Mouse (Mus musculus): ENCODE data around the gene Matk. TPM values are rescaled to one million over a fixed set of nuclear protein-coding genes. Genes with fewer than 3 reads are reported as not detected.

The Matk gene
- total and polyA plus RNA-seq, 2 experiments, result 0.43 to 0.65 TPM

GRCm38 (mm10) chr10:81293334-81294030 is 40.7 kb downstream of the Matk start:
- no peak for TF ChIP-seq CTCF (IDR thresholded peaks at IDR 0.05; ENCODE audit: low read depth, low read length)
- TF ChIP-seq POLR2A (IDR thresholded peaks at IDR 0.05; ENCODE audit: extremely low read depth, insufficient read depth, low read length), result no peak
- WGBS, result 7% methylated on average over 25 of the region's 25 CpGs
- no peak for DNase-seq (ENCODE audit: extremely low read depth, low read depth, low spot score)

GRCm38 (mm10) chr10:81294442-81294841 is 41.7 kb downstream of the Matk start:
- no peak overlapping the region for H3K27ac ChIP-seq (replicated peaks; ENCODE audit: insufficient read depth, low read depth, low read length)
- WGBS, result 55% methylated on average over 8 of the region's 8 CpGs
- TF ChIP-seq CTCF (IDR thresholded peaks at IDR 0.05; ENCODE audit: low read depth, low read length) (no peak), POLR2A (IDR thresholded peaks at IDR 0.05; ENCODE audit: extremely low read depth, insufficient read depth, low read length) (no peak)
- H3K27me3 ChIP-seq (ENCODE audit: control insufficient read depth, insufficient read depth, low read length), result no peaks in the 10 kb centered on the region
- peaks cover 42% of the 10 kb centered on the region for H3K4me1 ChIP-seq (ENCODE audit: control insufficient read depth, insufficient read depth, low read length)
- H3K79me2 ChIP-seq (ENCODE audit: control insufficient read depth, insufficient read depth, low read length), result peaks cover 57% of the 10 kb centered on the region
- DNase-seq (ENCODE audit: extremely low read depth, low read depth, low spot score), result no peak
- no peak overlapping the region for H3K4me3 ChIP-seq (ENCODE audit: insufficient read depth, low read depth, low read length)
- H3K36me3 ChIP-seq (ENCODE audit: control insufficient read depth, insufficient read depth, low read length), result no peaks in the 10 kb centered on the region
- H3K9ac ChIP-seq (ENCODE audit: low read depth, low read length), result peak overlapping the region; percentile 14; the same call in 1 of the 2 replicates

More at GRCm38 (mm10) chr10:81293334-81294030, 40.7 kb downstream of the Matk start:
- Histone ChIP-seq H3K79me2 (ENCODE audit: control insufficient read depth, insufficient read depth, low read length) (peaks cover 51% of the 10 kb centered on the region), H3K36me3 (ENCODE audit: control insufficient read depth, insufficient read depth, low read length) (no peaks in the 10 kb centered on the region), H3K9ac (ENCODE audit: low read depth, low read length) (peak overlapping the region; percentile 89), H3K4me3 (ENCODE audit: insufficient read depth, low read depth, low read length) (peak overlapping the region; percentile 76), H3K27ac (replicated peaks; ENCODE audit: insufficient read depth, low read depth, low read length) (no peak overlapping the region; the same call in 1 of the 2 replicates), H3K27me3 (ENCODE audit: control insufficient read depth, insufficient read depth, low read length) (no peaks in the 10 kb centered on the region), H3K4me1 (ENCODE audit: control insufficient read depth, insufficient read depth, low read length) (peaks cover 34% of the 10 kb centered on the region)

- Histone ChIP-seq H3K4me1 (ENCODE audit: control insufficient read depth, insufficient read depth, low read length) (peaks cover 46% of the 10 kb centered on the region), H3K27me3 (ENCODE audit: control insufficient read depth, insufficient read depth, low read length) (no peaks in the 10 kb centered on the region), H3K36me3 (ENCODE audit: control insufficient read depth, insufficient read depth, low read length) (no peaks in the 10 kb centered on the region), H3K9ac (ENCODE audit: low read depth, low read length) (no peak overlapping the region), H3K27ac (replicated peaks; ENCODE audit: insufficient read depth, low read depth, low read length) (no peak overlapping the region), H3K4me3 (ENCODE audit: insufficient read depth, low read depth, low read length) (no peak overlapping the region), H3K79me2 (ENCODE audit: control insufficient read depth, insufficient read depth, low read length) (peaks cover 57% of the 10 kb centered on the region)
- TF ChIP-seq POLR2A (IDR thresholded peaks at IDR 0.05; ENCODE audit: extremely low read depth, insufficient read depth, low read length) (no peak), CTCF (IDR thresholded peaks at IDR 0.05; ENCODE audit: low read depth, low read length) (no peak)
- no peak for DNase-seq (ENCODE audit: extremely low read depth, low read depth, low spot score)
- 96% methylated on average over 6 of the region's 6 CpGs for WGBS
Observed at GRCm38 (mm10) chr10:81295185-81295584, 42.5 kb downstream of the Matk start.

GRCm38 (mm10) chr10:81297246-81297645 is 44.5 kb downstream of the Matk start:
- peak overlapping the region; percentile 56 for H3K9ac ChIP-seq (ENCODE audit: low read depth, low read length)
- 74% methylated on average over 6 of the region's 6 CpGs for WGBS
- H3K27me3 ChIP-seq (ENCODE audit: control insufficient read depth, insufficient read depth, low read length), result no peaks in the 10 kb centered on the region
- peak overlapping the region; percentile 87 for H3K27ac ChIP-seq (replicated peaks; ENCODE audit: insufficient read depth, low read depth, low read length)
- peaks cover 71% of the 10 kb centered on the region for H3K79me2 ChIP-seq (ENCODE audit: control insufficient read depth, insufficient read depth, low read length)
- no peaks in the 10 kb centered on the region for H3K36me3 ChIP-seq (ENCODE audit: control insufficient read depth, insufficient read depth, low read length)
- TF ChIP-seq POLR2A (IDR thresholded peaks at IDR 0.05; ENCODE audit: extremely low read depth, insufficient read depth, low read length), result no peak
- TF ChIP-seq CTCF (IDR thresholded peaks at IDR 0.05; ENCODE audit: low read depth, low read length), result no peak
- DNase-seq (ENCODE audit: extremely low read depth, low read depth, low spot score), result no peak
- no peak overlapping the region; the same call in 1 of the 2 replicates for H3K4me3 ChIP-seq (ENCODE audit: insufficient read depth, low read depth, low read length)
- H3K4me1 ChIP-seq (ENCODE audit: control insufficient read depth, insufficient read depth, low read length), result peaks cover 44% of the 10 kb centered on the region

- H3K27ac ChIP-seq (replicated peaks; ENCODE audit: insufficient read depth, low read depth, low read length), result peak overlapping the region; percentile 87
- H3K4me3 ChIP-seq (ENCODE audit: insufficient read depth, low read depth, low read length), result peak overlapping the region; percentile 26; the same call in 1 of the 2 replicates
- H3K27me3 ChIP-seq (ENCODE audit: control insufficient read depth, insufficient read depth, low read length), result no peaks in the 10 kb centered on the region
- H3K4me1 ChIP-seq (ENCODE audit: control insufficient read depth, insufficient read depth, low read length), result peaks cover 44% of the 10 kb centered on the region
- peak overlapping the region; percentile 56 for H3K9ac ChIP-seq (ENCODE audit: low read depth, low read length)
- no peak for TF ChIP-seq CTCF (IDR thresholded peaks at IDR 0.05; ENCODE audit: low read depth, low read length)
- TF ChIP-seq POLR2A (IDR thresholded peaks at IDR 0.05; ENCODE audit: extremely low read depth, insufficient read depth, low read length), result 0 out of 2 replicates have a peak, but pooled peaks have one; percentile 28
- H3K79me2 ChIP-seq (ENCODE audit: control insufficient read depth, insufficient read depth, low read length), result peaks cover 77% of the 10 kb centered on the region
- H3K36me3 ChIP-seq (ENCODE audit: control insufficient read depth, insufficient read depth, low read length), result no peaks in the 10 kb centered on the region
- 34% methylated on average over 10 of the region's 10 CpGs for WGBS
- DNase-seq (ENCODE audit: extremely low read depth, low read depth, low spot score), result no peak
Observed at GRCm38 (mm10) chr10:81297845-81298244, 45.1 kb downstream of the Matk start.
